Mouse (Mus musculus): ENCODE data around the gene Dhx35. TPM values are rescaled to one million over a fixed set of nuclear protein-coding genes. Genes with fewer than 3 reads are reported as not detected.

Gene Dhx35
- total and polyA plus RNA-seq, 2 experiments from 2014 or later = 13.4 to 30.7 TPM

GRCm38 (mm10) chr2:158847991-158848390 is 53.4 kb downstream of the Dhx35 start:
- no peak overlapping the region for H3K4me2 ChIP-seq (ENCODE audit: low read depth, low read length)
- H3K4me3 ChIP-seq (ENCODE audit: low read depth, low read length) = no peak overlapping the region
- no peak for DNase-seq (ENCODE audit: low spot score)
- ATAC-seq (ENCODE audit: insufficient read depth, low read depth) = no peak
- H3K9ac ChIP-seq (replicated peaks; ENCODE audit: low read depth, low read length) = no peak overlapping the region
- H3K27ac ChIP-seq (ENCODE audit: low read depth) = no peak overlapping the region
- H3K9me3 ChIP-seq (replicated peaks; ENCODE audit: control insufficient read depth, low read length) = no peaks in the 10 kb centered on the region
- peaks cover 62% of the 10 kb centered on the region for H3K36me3 ChIP-seq (replicated peaks; ENCODE audit: control insufficient read depth, insufficient read depth, low read length)
- H3K4me1 ChIP-seq (ENCODE audit: control insufficient read depth, insufficient read depth) = no peaks in the 10 kb centered on the region
- WGBS = 80% methylated on average over 3 of the region's 3 CpGs
- no peaks in the 10 kb centered on the region for H3K27me3 ChIP-seq (ENCODE audit: control insufficient read depth, insufficient read depth, low read length)
- no peak for TF ChIP-seq CTCF (IDR thresholded peaks at IDR 0.05; ENCODE audit: low read depth)
- TF ChIP-seq EP300 (IDR thresholded peaks at IDR 0.05; ENCODE audit: low read depth) = no peak

GRCm38 (mm10) chr2:158849416-158849815 is 54.8 kb downstream of the Dhx35 start:
- DNase-seq (ENCODE audit: low spot score) (no peak), ATAC-seq (ENCODE audit: insufficient read depth, low read depth) (no peak)
- 72% methylated on average over 9 of the region's 9 CpGs for WGBS
- Histone ChIP-seq H3K4me1 (ENCODE audit: control insufficient read depth, insufficient read depth) (no peaks in the 10 kb centered on the region), H3K36me3 (replicated peaks; ENCODE audit: control insufficient read depth, insufficient read depth, low read length) (peaks cover 54% of the 10 kb centered on the region), H3K4me2 (ENCODE audit: low read depth, low read length) (no peak overlapping the region), H3K9me3 (replicated peaks; ENCODE audit: control insufficient read depth, low read length) (no peaks in the 10 kb centered on the region), H3K9ac (replicated peaks; ENCODE audit: low read depth, low read length) (no peak overlapping the region), H3K27ac (ENCODE audit: low read depth) (no peak overlapping the region), H3K4me3 (ENCODE audit: low read depth, low read length) (no peak overlapping the region), H3K27me3 (ENCODE audit: control insufficient read depth, insufficient read depth, low read length) (no peaks in the 10 kb centered on the region)
- TF ChIP-seq EP300 (IDR thresholded peaks at IDR 0.05; ENCODE audit: low read depth) = no peak

- 38% methylated on average over 2 of the region's 2 CpGs for WGBS
- Histone ChIP-seq H3K9me3 (replicated peaks; ENCODE audit: control insufficient read depth, low read length) (no peaks in the 10 kb centered on the region), H3K27ac (ENCODE audit: low read depth) (no peak overlapping the region), H3K27me3 (ENCODE audit: control insufficient read depth, insufficient read depth, low read length) (no peaks in the 10 kb centered on the region), H3K4me1 (ENCODE audit: control insufficient read depth, insufficient read depth) (no peaks in the 10 kb centered on the region), H3K36me3 (replicated peaks; ENCODE audit: control insufficient read depth, insufficient read depth, low read length) (peaks cover 70% of the 10 kb centered on the region), H3K9ac (replicated peaks; ENCODE audit: low read depth, low read length) (no peak overlapping the region), H3K4me3 (ENCODE audit: low read depth, low read length) (no peak overlapping the region), H3K4me2 (ENCODE audit: low read depth, low read length) (no peak overlapping the region)
- TF ChIP-seq EP300 (IDR thresholded peaks at IDR 0.05; ENCODE audit: low read depth) (no peak), CTCF (IDR thresholded peaks at IDR 0.05; ENCODE audit: low read depth) (peak; percentile 59)
- peak; percentile 30 for ATAC-seq (ENCODE audit: insufficient read depth, low read depth)
- peak; percentile 17 for DNase-seq (ENCODE audit: low spot score)
Observed at GRCm38 (mm10) chr2:158852579-158852978, 58.0 kb downstream of the Dhx35 start.

GRCm38 (mm10) chr2:158856896-158857499 is 62.4 kb downstream of the Dhx35 start:
- no peaks in the 10 kb centered on the region for H3K27me3 ChIP-seq (ENCODE audit: control insufficient read depth, insufficient read depth, low read length)
- no peak overlapping the region for H3K27ac ChIP-seq (ENCODE audit: low read depth)
- ATAC-seq (ENCODE audit: insufficient read depth, low read depth) = no peak
- TF ChIP-seq CTCF (IDR thresholded peaks at IDR 0.05; ENCODE audit: low read depth) (no peak), EP300 (IDR thresholded peaks at IDR 0.05; ENCODE audit: low read depth) (no peak)
- WGBS = 82% methylated on average over 10 of the region's 10 CpGs
- no peaks in the 10 kb centered on the region for H3K4me1 ChIP-seq (ENCODE audit: control insufficient read depth, insufficient read depth)
- no peak overlapping the region for H3K4me2 ChIP-seq (ENCODE audit: low read depth, low read length)
- no peaks in the 10 kb centered on the region for H3K9me3 ChIP-seq (replicated peaks; ENCODE audit: control insufficient read depth, low read length)
- H3K4me3 ChIP-seq (ENCODE audit: low read depth, low read length) = no peak overlapping the region
- DNase-seq (ENCODE audit: low spot score) = no peak
- H3K36me3 ChIP-seq (replicated peaks; ENCODE audit: control insufficient read depth, insufficient read depth, low read length) = peaks cover 45% of the 10 kb centered on the region
- H3K9ac ChIP-seq (replicated peaks; ENCODE audit: low read depth, low read length) = no peak overlapping the region

- H3K27ac ChIP-seq (ENCODE audit: low read depth) = no peak overlapping the region
- no peak for TF ChIP-seq EP300 (IDR thresholded peaks at IDR 0.05; ENCODE audit: low read depth)
- no peak for TF ChIP-seq CTCF (IDR thresholded peaks at IDR 0.05; ENCODE audit: low read depth)
- no peaks in the 10 kb centered on the region for H3K9me3 ChIP-seq (replicated peaks; ENCODE audit: control insufficient read depth, low read length)
- 79% methylated on average over 15 of the region's 15 CpGs for WGBS
- ATAC-seq (ENCODE audit: insufficient read depth, low read depth) (no peak), DNase-seq (ENCODE audit: low spot score) (no peak)
- H3K27me3 ChIP-seq (ENCODE audit: control insufficient read depth, insufficient read depth, low read length) = no peaks in the 10 kb centered on the region
- peaks cover 42% of the 10 kb centered on the region for H3K36me3 ChIP-seq (replicated peaks; ENCODE audit: control insufficient read depth, insufficient read depth, low read length)
- no peak overlapping the region for H3K4me2 ChIP-seq (ENCODE audit: low read depth, low read length)
- H3K9ac ChIP-seq (replicated peaks; ENCODE audit: low read depth, low read length) = no peak overlapping the region
- no peaks in the 10 kb centered on the region for H3K4me1 ChIP-seq (ENCODE audit: control insufficient read depth, insufficient read depth)
- H3K4me3 ChIP-seq (ENCODE audit: low read depth, low read length) = no peak overlapping the region
Observed at GRCm38 (mm10) chr2:158857579-158857978, 63.0 kb downstream of the Dhx35 start.

- no peak overlapping the region for H3K4me2 ChIP-seq (ENCODE audit: low read depth, low read length)
- H3K4me3 ChIP-seq (ENCODE audit: low read depth, low read length) = no peak overlapping the region
- H3K27me3 ChIP-seq (ENCODE audit: control insufficient read depth, insufficient read depth, low read length) = no peaks in the 10 kb centered on the region
- H3K27ac ChIP-seq (ENCODE audit: low read depth) = no peak overlapping the region
- peaks cover 25% of the 10 kb centered on the region for H3K36me3 ChIP-seq (replicated peaks; ENCODE audit: control insufficient read depth, insufficient read depth, low read length)
- DNase-seq (ENCODE audit: low spot score) (no peak), ATAC-seq (ENCODE audit: insufficient read depth, low read depth) (no peak)
- TF ChIP-seq EP300 (IDR thresholded peaks at IDR 0.05; ENCODE audit: low read depth) (no peak), CTCF (IDR thresholded peaks at IDR 0.05; ENCODE audit: low read depth) (no peak)
- WGBS = 72% methylated on average over 2 of the region's 2 CpGs
- no peaks in the 10 kb centered on the region for H3K9me3 ChIP-seq (replicated peaks; ENCODE audit: control insufficient read depth, low read length)
- H3K9ac ChIP-seq (replicated peaks; ENCODE audit: low read depth, low read length) = no peak overlapping the region
- H3K4me1 ChIP-seq (ENCODE audit: control insufficient read depth, insufficient read depth) = no peaks in the 10 kb centered on the region
Observed at GRCm38 (mm10) chr2:158861115-158861514, 66.5 kb downstream of the Dhx35 start.

Data from heart, postnatal 0 days (tissue).